Mouse (Mus musculus) erythroblast, adult 5-6 weeks (primary cell): ENCODE measurements around the gene Tunar. TPM values are rescaled to one million over a fixed set of nuclear protein-coding genes. Genes with fewer than 3 reads are reported as not detected.

Source experiments
- ATAC-seq: replicated peaks from 2 replicates; pipeline ENCODE4 v1.8.0; 2016; ENCODE audit warnings: moderate number of reproducible peaks, mild to moderate bottlenecking, moderate TSS enrichment, inconsistent platforms; ENCODE audit not compliant: poor library complexity, low FRiP score, severe bottlenecking
- total RNA-seq, 2 experiments: library from RNA; stranded (forward) in 1 of 2; stranded (reverse) in 1 of 2; fragments of 150-400 nt in 1 of 2; fragments of 200-764, 138-1000 nt in 1 of 2; gene quantifications; 2 replicates each; pipeline versions ENCODE4 v1.2.3 to v1.2.4; 2015 to 2017; ENCODE audit warnings: low replicate concordance in 2 of 2

Gene Tunar
- not detected in 2 replicates for total RNA-seq (2015; ENCODE audit: low replicate concordance)
- total RNA-seq (2017; ENCODE audit: low replicate concordance) = not detected in 2 replicates

GRCm38 (mm10) chr12:105333570-105333969, at the start of gene Tunar:
Gene Tunar, plus strand, starts transcription at chr12:105333870.
- ATAC-seq = no peak

DNA sequence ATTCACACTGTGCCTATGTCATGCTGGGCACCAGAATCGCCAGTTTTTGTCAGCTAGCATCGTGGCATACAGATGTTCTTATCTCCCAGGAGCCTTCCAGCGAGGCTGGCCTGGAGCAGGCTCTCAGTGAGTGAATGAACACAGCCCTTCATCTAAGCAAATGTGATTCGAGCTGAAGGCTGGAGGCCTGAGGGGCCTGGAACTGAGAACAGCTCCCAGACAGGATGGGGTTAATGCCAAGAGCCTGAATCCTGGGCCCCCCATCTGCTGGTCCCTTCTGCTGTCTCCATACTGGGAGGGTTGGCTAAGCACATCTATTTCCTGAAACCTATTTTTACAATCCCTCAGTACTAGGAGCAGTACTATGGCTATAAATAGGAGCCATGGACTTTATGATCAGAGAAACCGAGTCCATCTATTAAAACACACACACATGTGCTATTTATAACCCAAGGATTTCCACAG, 21.1 kb upstream of the Tunar start:
- no peak for ATAC-seq

- no peak for ATAC-seq
Observed at GRCm38 (mm10) chr12:105314328-105314727, 19.3 kb upstream of the Tunar start.

DNA sequence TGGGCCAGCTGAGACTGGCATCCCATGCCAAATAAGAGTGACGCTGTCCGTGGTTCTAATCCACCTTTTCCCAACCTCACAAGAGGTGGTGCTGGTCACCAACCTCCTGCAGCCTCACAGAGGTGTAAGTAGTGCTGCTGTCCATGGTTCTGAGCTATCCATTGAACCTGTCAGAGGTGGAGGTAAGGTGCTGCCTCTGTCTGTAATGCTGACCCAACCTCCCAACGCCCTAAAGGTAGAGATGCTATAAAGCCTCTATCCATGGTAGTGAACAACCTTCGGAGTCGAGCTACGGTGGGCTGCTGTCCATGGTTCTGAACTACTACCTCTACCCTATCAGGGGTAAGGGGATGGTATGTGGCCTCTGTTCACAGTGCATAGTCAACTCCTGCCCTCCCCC, 11.5 kb upstream of the Tunar start:
- no peak for ATAC-seq

DNA sequence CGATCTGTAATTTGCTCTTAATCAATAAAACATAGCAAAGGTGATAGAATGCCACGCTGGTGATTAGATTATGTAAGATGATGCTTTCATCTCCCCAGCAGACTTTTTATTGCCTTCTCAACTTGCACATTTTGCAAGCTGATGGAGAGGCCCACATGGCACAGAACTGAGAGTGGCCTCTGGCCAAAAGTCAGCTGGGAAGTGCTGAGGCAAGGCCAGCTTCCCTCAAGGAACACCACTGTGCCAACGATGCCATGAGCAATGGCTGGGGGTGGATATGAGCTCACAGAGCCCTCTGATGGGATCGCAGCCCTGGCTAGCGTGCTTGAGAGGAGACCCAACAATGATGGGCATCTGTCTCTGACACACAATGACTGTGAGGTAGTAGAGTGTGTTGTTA, 6.6 kb upstream of the Tunar start:
- no peak for ATAC-seq

DNA sequence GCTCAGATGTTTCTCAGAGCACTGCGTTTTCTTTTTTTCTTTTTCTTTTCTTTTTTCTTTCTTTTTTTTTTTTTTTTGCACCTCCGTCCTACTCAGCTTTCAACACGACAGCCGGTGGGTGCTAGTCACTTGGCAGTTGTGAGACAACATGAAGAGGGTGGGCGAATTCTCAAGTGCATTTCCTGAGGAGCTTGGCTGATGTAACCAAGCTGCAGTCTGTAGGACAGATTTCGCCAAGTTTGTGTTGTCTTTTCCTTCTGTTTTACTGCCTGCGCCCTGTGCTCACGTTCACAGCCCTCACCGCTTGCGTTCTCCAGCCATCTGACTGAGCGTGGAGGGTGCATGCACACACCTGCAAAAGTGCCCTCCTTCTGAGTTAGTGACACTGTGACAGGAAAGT, 5.3 kb upstream of the Tunar start:
- ATAC-seq = no peak

GRCm38 (mm10) chr12:105336094-105336420, 2.4 kb downstream of the Tunar start:
- no peak for ATAC-seq

DNA sequence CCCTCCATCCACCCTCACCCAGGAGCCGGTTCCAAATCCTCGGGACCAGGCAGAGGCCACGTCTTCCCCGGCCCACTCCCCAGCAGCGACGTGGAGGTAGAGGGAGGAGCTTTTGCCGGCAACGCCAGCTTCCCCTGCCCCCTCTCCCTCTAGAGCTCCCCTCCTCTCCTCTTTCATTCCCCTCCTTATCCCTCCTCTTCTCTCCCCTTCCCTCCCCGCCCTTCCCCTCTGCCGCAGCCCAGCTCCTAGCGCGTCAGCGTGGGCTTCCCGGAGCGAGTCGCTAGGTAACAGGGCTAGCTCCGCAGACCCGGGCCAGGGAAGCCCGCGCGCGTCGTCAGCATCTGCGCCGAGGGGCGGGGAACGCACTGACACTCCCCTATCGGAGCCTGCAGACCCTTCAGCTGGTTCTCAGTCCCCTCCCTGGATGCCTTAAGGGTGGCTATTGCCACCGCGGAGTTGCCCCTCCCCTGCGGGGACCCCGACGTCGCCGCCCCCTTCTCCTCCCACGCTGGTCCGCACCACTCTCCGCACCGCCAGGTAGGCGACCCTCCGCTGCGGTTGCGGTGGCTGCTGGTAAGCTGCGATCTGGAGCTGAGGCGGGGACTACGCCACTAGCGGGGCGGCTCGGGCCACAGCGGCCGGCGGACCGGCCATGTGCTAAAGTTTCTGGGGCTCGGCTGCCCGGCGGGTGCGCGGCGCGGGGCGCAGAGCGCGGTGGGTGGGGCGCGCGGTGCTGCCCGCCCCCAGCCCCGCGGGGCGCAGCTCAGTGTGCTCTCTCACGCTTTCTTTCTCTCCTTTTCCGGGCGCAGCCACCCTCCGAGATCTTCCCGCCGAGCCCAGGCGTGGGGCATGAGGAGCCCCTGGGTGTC, 3.0 kb downstream of the Tunar start:
- no peak for ATAC-seq

- no peak for ATAC-seq
Observed at GRCm38 (mm10) chr12:105337290-105338005, 3.8 kb downstream of the Tunar start.

DNA sequence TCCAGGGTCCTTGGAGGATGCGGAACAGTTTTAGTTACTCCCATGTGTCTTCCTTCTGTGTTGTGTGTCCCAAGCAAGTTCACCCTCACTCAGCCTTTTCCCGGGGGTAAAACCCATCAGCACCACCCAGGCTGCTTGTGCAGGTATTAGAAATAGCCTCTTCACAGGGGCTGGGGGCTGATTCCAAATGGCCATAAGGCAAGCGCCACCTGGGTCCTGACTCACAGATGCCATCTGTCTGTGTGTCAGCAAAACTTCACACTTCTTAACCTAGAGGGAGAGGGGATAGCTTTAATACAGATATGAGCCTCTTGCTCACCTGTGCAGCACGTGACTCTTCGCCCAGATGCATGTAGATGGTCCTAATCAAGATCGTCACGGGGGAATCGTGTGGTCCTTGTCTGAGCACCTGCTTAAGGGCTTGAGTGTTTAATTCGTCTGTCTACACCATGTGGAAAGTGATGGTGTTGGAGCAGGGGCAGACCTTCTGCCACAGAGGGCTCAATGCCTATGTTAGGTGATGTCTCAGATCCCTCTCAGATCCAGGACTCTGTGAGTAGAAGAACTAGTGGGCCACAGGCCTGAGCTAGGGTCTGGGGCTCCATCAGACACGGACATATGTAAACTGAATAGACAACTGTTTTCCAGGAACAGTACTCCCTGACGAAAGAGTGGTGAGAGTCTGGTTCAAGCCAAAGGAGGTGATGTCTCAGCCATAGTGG, 4.7 kb downstream of the Tunar start:
- no peak for ATAC-seq

GRCm38 (mm10) chr12:105341523-105341922, 7.9 kb downstream of the Tunar start:
- ATAC-seq = no peak

- no peak for ATAC-seq
Observed at GRCm38 (mm10) chr12:105344460-105344859, 10.8 kb downstream of the Tunar start.

GRCm38 (mm10) chr12:105346861-105347260, 13.2 kb downstream of the Tunar start:
- no peak for ATAC-seq

DNA sequence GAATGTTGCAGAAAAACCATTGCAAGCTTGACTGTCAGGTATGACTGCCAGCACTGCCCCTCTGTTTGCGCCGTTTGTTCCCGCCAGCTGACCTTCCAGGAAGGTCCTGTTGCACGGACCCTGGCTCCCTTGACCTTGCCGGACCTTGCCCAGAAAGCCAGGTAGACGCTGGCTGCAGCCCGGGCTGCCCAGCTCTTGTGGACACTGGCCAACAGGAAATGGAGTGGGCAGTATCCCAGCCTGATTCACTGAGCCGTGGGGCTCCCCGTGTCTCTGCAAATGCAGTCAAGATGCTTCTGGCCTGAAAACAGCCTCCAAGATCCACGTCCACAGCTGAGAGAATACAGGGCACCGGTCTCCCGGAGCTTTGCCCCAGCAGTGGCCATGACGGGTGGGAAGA, 13.6 kb downstream of the Tunar start:
- no peak for ATAC-seq

DNA sequence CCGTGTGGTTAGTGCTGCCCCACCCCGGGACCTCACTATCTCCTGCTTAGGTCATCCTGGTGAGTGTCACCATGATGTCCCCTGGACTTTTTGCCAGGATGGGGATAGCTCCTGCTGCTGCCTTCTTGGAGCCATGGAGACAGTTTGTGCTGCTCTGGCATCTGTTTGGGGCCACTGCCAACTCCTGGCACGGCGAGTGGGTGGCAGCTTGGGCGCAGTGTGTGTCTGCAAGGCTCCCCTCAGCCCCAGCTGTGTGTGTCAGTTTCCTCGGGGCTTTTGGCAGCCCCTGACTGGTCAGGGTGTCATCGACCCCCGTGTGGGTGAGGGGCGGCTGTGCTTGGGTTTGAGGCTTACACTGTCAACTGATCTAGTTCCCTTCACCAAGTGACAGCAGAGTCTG, 20.6 kb downstream of the Tunar start:
- ATAC-seq = no peak

DNA sequence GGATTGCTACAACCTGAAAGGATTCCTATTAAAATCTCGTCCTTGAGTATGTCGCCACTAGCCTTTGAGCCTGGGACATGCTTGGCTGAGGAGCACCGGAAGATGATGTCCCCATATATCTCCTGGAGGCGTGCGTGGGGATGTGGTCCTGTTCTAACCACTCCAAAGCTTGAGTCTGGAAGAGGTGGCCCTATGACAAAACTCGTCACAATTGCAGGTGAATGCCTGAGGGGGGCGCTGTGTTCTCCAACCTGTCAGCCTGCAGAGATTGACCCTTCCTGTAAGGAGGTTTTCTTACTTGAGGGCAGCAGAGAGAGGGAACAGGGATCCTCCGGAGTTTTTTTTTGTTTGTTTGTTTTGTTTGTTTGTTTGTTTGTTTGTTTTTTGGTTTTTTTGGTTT, 21.1 kb downstream of the Tunar start:
- ATAC-seq = no peak

DNA sequence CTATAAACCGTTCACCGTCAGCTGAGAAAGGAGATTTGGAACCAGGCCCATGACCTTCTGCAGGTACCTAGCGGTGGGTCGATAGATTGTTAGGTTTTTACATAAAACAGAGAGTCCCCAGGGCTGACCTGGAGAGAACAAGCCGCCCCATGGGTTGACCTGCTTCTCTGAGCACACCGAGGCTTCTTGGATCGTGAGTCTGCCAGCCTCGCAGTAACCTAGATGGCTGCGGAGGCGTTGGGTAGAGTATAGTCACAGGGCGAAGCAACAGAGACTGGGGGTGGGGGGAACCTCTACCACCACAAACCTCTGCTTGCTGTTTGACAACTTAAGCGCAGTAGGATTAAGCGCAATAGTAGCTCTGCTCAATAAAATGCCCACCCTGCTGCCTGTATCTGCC, 23.1 kb downstream of the Tunar start:
- ATAC-seq = no peak

GRCm38 (mm10) chr12:105363648-105364047, 30.0 kb downstream of the Tunar start:
- no peak for ATAC-seq

DNA sequence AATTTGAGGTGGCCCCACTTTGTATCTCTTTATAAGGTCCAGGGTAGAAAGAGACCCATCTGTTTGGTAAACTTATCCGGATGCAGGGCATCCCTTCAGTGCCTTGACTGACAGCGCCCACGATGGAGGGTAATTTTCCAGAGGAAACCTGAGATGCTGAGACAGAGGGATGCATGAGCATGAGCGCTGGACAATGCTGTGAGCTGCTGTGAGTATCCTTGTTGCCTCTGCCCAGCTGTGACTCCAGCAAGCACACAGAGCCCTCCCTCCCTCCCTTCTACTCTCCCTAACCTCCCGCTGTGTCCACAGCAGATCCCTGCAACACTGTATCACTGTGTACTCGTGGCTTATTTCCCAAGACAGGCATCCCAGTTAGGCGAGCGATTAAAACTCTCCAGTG, 40.9 kb downstream of the Tunar start:
- no peak for ATAC-seq

- ATAC-seq = no peak
Observed at GRCm38 (mm10) chr12:105376976-105377375, 43.3 kb downstream of the Tunar start.

- no peak for ATAC-seq
Observed at GRCm38 (mm10) chr12:105382733-105383132, 49.1 kb downstream of the Tunar start.
